Mouse (Mus musculus) ES-E14 (cell line): ENCODE results near the gene Chadl. TPM values are rescaled to one million over a fixed set of nuclear protein-coding genes. Genes with fewer than 3 reads are reported as not detected.

Experiments used
- DNase-seq: peaks from one replicate; pipeline ENCODE4 v3.0.0-alpha.2; 2013; ENCODE audit warnings: low read depth, low spot score
- H3K27ac ChIP-seq: 2 replicates; pipeline ENCODE4 v1.5.1; 2012; ENCODE audit warnings: low read depth, mild to moderate bottlenecking, low read length, moderate library complexity, mixed read lengths; ENCODE audit not compliant: poor library complexity, insufficient read depth, severe bottlenecking
- H3K36me3 ChIP-seq: 2 replicates; pipeline ENCODE4 v1.6.1; 2012; ENCODE audit warnings: mild to moderate bottlenecking, low read length, moderate library complexity, mixed read lengths; ENCODE audit not compliant: control insufficient read depth, poor library complexity, insufficient read depth, severe bottlenecking
- H3K4me1 ChIP-seq, 2 experiments: fragments of 150-350 bp in 1 of 2; sonication (generic) in 1 of 2; 2 replicates each; pipeline ENCODE4 v1.6.1; 2012; ENCODE audit warnings: low read length in 2 of 2, mild to moderate bottlenecking in 1 of 2, mixed read lengths in 1 of 2; ENCODE audit not compliant: control insufficient read depth in 2 of 2, insufficient read depth in 2 of 2, poor library complexity in 1 of 2
- H3K4me3 ChIP-seq, 2 experiments: fragments of 150-350 bp in 1 of 2; sonication (generic) in 1 of 2; 2 replicates each; pipeline ENCODE4 v1.5.1; 2012; ENCODE audit warnings: low read length in 2 of 2, low read depth in 1 of 2, mild to moderate bottlenecking in 1 of 2, mixed read lengths in 1 of 2; ENCODE audit not compliant: insufficient read depth in 1 of 2, poor library complexity in 1 of 2, severe bottlenecking in 1 of 2
- H3K9ac ChIP-seq: 2 replicates; pipeline ENCODE4 v1.6.1; 2012; ENCODE audit warnings: low read depth, mild to moderate bottlenecking, low read length, mixed read lengths; ENCODE audit not compliant: poor library complexity, insufficient read depth, severe bottlenecking
- H3K9me3 ChIP-seq: fragments of 150-350 bp; sonication (generic); 2 replicates; pipeline ENCODE4 v1.6.1; 2012; ENCODE audit warnings: low read depth, mild to moderate bottlenecking, low read length; ENCODE audit not compliant: control insufficient read depth, insufficient read depth
- CHD2 ChIP-seq: IDR thresholded peaks from 2 replicates; pipeline ENCODE4 v1.6.1; 2014; ENCODE audit warnings: mild to moderate bottlenecking, low read depth, low read length, inconsistent platforms
- HCFC1 ChIP-seq: IDR thresholded peaks from 2 replicates; pipeline ENCODE4 v1.6.1; 2012; ENCODE audit warnings: low read length, inconsistent platforms, borderline replicate concordance; ENCODE audit not compliant: insufficient read depth
- MAFK ChIP-seq: IDR thresholded peaks from 2 replicates; pipeline ENCODE4 v1.6.1; 2014; ENCODE audit warnings: mild to moderate bottlenecking, low read depth, low read length, inconsistent platforms; ENCODE audit not compliant: insufficient read depth
- ZC3H11A ChIP-seq: IDR thresholded peaks from 2 replicates; pipeline ENCODE4 v1.6.1; 2012; ENCODE audit warnings: low read depth, mild to moderate bottlenecking, inconsistent platforms, low read length, borderline replicate concordance
- ZNF384 ChIP-seq: IDR thresholded peaks from 2 replicates; pipeline ENCODE4 v1.6.1; 2012; ENCODE audit warnings: low read depth, low read length, inconsistent platforms
- in situ Hi-C, 2 experiments: fragments of 600-800 bp; cut with MboI; formaldehyde crosslinking; loops; one replicate each; pipeline ENCODE4 v1.15.1; 2025; ENCODE audit warnings: low sequenced_read_pairs in 2 of 2, inconsistent platforms in 1 of 2; ENCODE audit not compliant: unreplicated experiment in 2 of 2
- total RNA-seq: library from RNA; depleted of rRNA; stranded (reverse); fragments of 300-350 nt; gene quantifications from 2 replicates; pipeline ENCODE4 v1.2.3, GENCODE M21; 2012

Gene Chadl
- total RNA-seq, 1 experiment, result 0.98 TPM

GRCm38 (mm10) chr15:81670231-81670640, 26.9 kb downstream of the Chadl start:
- Histone ChIP-seq H3K36me3 (peaks cover 61% of the 10 kb centered on the region), H3K4me1 (peaks cover 0 to 4% of the 10 kb centered on the region in 2 experiments; a peak in 2 of 4 replicates), H3K27ac (no peak overlapping the region), H3K4me3 (no peak overlapping the region), H3K9ac (no peak overlapping the region), H3K9me3 (no peaks in the 10 kb centered on the region)
- TF ChIP-seq ZNF384, result no peak
- in situ Hi-C loops, result no loop called here
- DNase-seq, result peak; percentile 56

DNA sequence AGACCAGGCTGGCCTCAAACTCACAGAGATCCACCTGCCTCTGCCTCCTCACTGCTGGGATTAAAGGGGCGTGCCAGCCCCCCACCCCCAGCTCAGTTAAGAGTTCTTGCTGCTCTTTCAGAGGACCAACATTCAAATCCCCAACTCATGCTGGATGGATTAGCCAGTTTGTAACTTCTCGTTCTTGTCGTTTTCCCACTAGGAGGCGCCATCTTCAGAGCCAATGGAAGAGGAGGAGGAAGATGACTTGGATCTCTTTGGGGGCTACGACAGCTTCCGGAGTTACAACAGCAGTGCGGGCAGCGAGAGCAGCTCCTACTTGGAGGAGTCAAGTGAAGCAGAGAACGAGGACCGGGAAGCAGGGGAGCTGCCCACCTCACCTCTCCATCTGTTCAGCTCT, 30.1 kb downstream of the Chadl start:
- in situ Hi-C loops, result no loop called here
- peaks cover 42% of the 10 kb centered on the region for H3K36me3 ChIP-seq

DNA sequence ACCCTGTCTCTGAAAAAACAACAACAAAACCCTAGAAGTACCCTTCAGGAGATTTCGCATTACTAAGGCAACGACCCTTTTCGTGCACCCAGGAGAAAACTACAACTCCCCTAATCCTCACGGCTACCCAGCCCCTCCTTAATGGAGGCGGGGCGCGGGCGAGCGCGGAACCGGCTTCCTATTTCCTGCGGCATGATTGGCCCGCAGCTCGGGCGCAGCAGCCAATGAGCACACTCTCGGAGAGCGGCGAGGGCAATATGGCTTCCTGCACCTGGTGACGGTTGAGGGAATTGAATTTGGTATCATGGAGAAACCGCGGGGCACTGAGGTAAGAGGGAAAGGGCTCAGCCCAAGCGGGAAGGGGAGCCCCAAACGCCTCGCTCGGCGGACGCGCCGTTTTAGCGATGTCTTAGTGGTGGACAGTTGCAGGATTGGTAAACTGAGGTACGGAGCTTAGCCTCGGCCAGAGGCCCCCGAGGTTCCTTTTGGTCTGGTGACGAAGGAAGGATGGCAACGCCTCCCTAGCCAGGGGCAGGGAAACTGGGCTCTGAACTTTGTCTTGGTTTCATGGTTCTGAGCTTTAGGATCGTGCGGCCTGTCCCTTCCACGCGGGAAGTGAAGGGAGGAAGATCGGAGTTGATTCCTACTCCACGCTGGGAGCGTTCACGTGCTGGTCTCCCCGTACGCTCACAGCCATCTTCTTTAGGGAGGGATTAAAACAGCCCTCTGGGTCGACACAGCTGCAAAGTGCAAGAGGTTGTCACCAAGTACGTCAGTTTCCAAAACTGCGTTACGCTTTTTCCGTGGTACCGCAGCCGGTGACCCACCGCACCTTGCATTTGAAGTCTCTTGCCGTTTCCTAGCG, 33.2 kb downstream of the Chadl start, which contains the start of gene L3mbtl2:
TSS of gene L3mbtl2 (plus strand) at position 193 of the 865 bp plus-strand sequence.
- in situ Hi-C loops, result no loop called here
- Histone ChIP-seq H3K36me3 (peaks cover 21% of the 10 kb centered on the region), H3K9ac (peak within 1 kb of the TSS; percentile 93), H3K27ac (peak within 1 kb of the TSS; percentile 83), H3K4me3 (peak within 1 kb of the TSS; percentile 90 to 100), H3K4me1 (peaks cover 0 to 13% of the 10 kb centered on the region in 2 experiments; a peak in 3 of 4 replicates), H3K9me3 (no peaks in the 10 kb centered on the region)
- TF ChIP-seq MAFK (no peak), CHD2 (no peak), ZC3H11A (no peak), ZNF384 (no peak), HCFC1 (peak; percentile 90)
- DNase-seq, result peak; percentile 93

More for the DNA sequence above, 30.1 kb downstream of the Chadl start:
- no peak overlapping the region for H3K4me3 ChIP-seq
- 0 out of 2 replicates have a peak overlapping the region, but pooled peaks have one; percentile 27 for H3K27ac ChIP-seq
- H3K4me1 ChIP-seq, result peaks cover 0 to 8% of the 10 kb centered on the region in 2 experiments; a peak in 3 of 4 replicates
- TF ChIP-seq ZNF384, result no peak
- TF ChIP-seq CHD2, result no peak
- no peak for TF ChIP-seq ZC3H11A
- TF ChIP-seq MAFK, result no peak
- TF ChIP-seq HCFC1, result no peak
- peak; percentile 40 for DNase-seq
- no peaks in the 10 kb centered on the region for H3K9me3 ChIP-seq
- H3K9ac ChIP-seq, result 0 out of 2 replicates have a peak overlapping the region, but pooled peaks have one; percentile 47

DNA sequence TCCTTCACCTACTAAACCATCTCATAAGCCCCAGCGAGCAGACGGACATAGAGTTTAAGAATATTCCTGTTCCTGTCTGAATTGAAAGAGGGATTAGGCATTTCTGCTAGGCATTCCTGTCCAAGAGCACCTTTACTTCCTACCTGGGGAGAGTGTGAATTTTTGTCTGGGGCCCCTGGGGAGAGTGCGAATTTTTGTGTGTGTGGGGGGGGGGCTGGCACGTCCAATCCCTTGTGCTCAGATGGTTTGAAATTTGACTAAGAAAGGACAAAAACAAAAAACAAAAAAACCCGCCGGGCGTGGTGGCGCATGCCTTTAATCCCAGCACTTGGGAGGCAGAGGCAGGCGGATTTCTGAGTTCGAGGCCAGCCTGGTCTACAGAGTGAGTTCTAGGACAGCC, 33.8 kb downstream of the Chadl start:
- H3K36me3 ChIP-seq, result peaks cover 15% of the 10 kb centered on the region
- H3K4me1 ChIP-seq, result peaks cover 0 to 13% of the 10 kb centered on the region in 2 experiments; a peak in 3 of 4 replicates
- peak overlapping the region in 1 of 2 experiments; percentile 56; a peak in 2 of 4 replicates for H3K4me3 ChIP-seq
- no peak overlapping the region for H3K9ac ChIP-seq
- TF ChIP-seq HCFC1 (no peak), ZNF384 (0 out of 2 replicates have a peak, but pooled peaks have one; percentile 22), MAFK (no peak), CHD2 (no peak), ZC3H11A (no peak)
- H3K27ac ChIP-seq, result peak overlapping the region; percentile 56; the same call in 1 of the 2 replicates
- in situ Hi-C loops, result no loop called here
- DNase-seq, result peak; percentile 41
- H3K9me3 ChIP-seq, result no peaks in the 10 kb centered on the region
